Mouse (Mus musculus): ENCODE results near the gene Tmem178.
"Not testable (repeated sequence)": the region's sequence is repeated elsewhere in the genome, so short reads cannot be mapped to it uniquely, and the experiment has no call there.

- not testable (repeated sequence) for TF ChIP-seq POLR2A (IDR thresholded peaks at IDR 0.05; ENCODE audit: insufficient read depth, low read depth, low read length); CTCF (IDR thresholded peaks at IDR 0.05); EP300 (IDR thresholded peaks at IDR 0.05; ENCODE audit: insufficient read depth, low read depth, low read length)
These were observed 1.1 kb downstream of the Tmem178 start for GRCm38 (mm10) chr17:80945510-80945909.

Measured in heart, adult 2 months (tissue).